Mouse (Mus musculus) thymus, postnatal 0 days (tissue): Measurements from ENCODE around the gene Tmem115. TPM values are rescaled to one million over a fixed set of nuclear protein-coding genes. Genes with fewer than 3 reads are reported as not detected.

ENCODE experiments used
- DNase-seq: peaks from one replicate; pipeline ENCODE4 v3.0.0-alpha.2; 2015; ENCODE audit warnings: low spot score
- polyA plus RNA-seq: library from polyadenylated mRNA; unstranded; fragments of >200 nt; fragmentation: Nextera tagmentation; extraction: Ambion mirVana; gene quantifications from 2 replicates; pipeline ENCODE4 v1.2.1, GENCODE M21; 2015

Gene Tmem115
- polyA plus RNA-seq, 1 experiment from 2014 or later, result 37.1 TPM

DNA sequence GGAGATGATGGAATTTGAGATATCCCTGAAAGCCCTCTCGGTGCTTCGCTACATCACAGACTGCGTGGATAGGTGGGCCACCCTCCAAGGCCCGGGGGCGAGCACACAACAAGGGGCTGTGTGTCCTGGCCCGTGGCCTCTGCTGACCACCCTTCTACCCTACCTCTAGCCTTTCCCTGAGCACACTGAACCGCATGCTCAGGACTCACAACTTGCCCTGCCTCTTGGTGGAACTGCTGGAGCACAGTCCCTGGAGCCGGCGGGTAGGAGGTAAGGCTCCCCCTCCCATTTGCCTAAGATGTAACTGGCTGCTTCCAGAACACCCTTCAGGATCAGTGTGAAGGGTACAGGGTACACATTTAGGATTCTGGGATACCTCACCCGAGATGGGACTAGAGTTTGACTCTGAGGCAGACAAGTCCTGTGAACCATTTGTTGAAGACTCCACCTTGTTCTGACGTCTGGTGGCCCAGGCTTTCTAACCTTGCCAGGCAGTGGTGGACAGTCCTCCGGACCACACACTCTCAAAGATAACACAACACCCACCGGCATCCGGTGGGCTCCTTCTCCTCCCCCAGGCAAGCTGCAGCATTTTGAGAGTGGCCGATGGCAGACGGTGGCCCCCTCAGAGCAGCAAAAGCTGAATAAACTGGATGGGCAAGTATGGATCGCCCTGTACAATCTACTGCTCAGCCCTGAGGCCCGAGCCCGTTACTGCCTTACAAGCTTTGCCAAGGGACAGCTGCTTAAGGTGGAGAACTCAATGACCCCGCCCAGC lies 15.7 kb downstream of the Tmem115 start:
- DNase-seq, result no peak

DNA sequence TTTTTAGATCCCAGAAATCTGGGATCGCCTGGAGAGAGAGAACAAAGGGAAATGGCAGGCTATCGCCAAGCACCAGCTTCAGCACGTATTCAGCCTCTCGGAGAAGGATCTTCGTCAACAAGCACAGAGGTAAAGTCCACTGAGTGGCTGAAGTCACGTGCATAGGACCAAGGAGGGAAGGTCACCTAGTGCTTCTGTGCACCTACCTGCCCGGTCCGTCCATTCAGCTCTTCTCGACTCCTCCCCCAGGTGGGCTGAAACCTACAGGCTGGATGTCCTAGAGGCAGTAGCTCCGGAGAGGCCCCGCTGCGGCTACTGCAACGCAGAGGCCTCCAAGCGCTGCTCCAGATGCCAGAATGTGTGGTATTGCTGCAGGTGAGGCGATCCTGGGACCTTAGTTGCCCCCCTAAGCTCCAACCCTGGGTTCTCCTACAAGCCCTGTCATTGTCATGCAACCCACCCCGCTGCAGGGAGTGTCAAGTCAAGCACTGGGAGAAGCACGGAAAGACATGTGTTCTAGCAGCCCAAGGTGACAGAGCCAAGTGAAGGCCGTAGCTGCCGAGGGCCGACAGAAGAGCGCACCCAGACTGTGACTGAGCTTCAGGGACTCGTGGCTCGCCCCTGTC lies 16.9 kb downstream of the Tmem115 start:
- DNase-seq, result no peak

DNA sequence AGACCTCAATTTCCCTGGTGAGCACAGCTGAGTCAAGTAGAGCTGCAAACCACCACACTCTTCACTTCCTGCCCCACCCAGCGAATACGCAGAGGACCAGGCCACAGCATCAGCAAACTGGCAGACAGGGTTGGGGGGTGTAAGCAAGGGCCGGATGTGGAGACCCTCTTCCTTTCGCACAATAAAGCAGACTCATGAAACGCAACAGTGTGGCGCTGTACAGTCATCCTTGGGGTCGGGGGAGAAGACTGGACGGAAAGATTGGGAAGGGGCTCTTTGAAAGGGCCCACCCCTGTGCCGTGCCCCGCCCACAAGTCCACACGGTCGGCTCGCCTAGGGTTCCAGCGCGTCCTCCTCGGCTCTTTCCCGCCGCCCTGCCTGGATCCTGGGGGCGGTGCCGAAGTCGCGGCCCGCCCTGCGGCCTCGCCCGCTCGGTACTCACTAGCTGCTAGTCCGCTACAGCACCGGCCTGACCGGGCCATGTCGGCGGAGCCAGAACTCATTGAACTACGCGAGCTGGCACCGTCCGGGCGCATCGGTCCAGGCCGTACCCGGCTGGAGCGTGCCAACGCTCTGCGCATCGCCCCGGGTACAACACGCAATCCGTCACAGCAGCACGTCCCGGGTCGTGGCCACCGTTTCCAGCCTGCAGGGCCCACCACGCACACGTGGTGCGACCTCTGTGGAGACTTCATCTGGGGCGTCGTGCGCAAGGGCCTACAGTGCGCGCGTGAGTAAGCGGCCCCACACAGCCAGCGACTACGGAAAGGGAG lies 17.6 kb downstream of the Tmem115 start, which contains the start of gene Rassf1:
Rassf1 (plus strand) TSS at position 439 of the 773 bp plus-strand sequence.
- peak; percentile 88 for DNase-seq

DNA sequence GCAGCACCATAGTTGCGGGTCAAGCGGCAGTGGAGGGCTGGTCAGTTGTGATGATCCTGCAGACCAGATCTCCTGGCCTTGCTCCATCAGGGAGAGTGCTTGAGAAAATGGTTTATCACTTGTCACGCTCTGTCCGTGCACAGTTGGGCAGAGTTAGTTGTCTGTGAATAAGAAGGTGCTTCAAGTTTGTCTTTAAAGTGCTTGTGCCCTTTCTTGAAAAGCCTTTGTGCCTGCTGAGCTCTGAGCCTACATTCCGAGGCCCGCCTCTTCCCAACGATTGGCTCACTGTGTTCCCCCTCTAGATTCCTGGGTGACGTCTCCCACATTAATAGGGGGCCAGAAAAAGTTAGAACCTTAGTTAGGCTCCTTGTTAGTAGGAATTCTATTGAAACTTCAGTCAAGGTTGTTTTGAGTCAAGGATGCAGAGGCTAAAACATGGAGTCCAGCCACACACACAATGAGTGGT lies 18.2 kb downstream of the Tmem115 start:
- no peak for DNase-seq

DNA sequence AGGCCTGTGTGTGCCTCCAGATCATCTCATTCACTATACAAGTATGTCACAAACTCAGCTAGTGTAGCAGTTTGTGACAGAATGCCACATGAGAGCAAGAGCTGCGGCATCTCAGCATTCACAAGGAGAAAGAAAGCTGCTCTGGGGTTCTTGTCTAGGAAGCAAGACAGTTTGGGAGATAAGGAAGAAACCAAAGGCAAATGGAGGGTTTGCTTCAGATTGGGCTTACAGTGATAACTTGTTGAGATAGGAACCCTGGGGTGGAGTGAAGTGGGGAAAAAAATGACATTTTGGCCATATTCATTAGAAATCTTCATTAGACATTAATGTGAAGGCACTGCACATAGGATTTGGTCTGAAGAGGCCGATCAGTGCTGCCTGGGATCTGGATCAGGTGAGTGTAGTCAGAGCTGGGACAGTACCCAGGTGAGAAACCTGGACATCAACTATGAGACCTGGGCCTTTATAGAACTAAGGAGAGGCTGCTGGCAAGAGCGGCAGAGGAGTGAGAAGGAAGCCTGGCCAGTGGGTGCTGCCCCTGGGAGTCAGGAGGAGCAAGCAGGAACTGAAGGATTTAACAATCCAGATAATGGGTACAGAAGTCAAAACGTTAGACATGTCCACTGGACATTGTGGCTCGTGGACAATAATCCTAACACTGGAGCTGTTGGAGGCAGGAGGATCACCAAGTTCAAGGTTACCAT lies 19.1 kb downstream of the Tmem115 start:
- no peak for DNase-seq

DNA sequence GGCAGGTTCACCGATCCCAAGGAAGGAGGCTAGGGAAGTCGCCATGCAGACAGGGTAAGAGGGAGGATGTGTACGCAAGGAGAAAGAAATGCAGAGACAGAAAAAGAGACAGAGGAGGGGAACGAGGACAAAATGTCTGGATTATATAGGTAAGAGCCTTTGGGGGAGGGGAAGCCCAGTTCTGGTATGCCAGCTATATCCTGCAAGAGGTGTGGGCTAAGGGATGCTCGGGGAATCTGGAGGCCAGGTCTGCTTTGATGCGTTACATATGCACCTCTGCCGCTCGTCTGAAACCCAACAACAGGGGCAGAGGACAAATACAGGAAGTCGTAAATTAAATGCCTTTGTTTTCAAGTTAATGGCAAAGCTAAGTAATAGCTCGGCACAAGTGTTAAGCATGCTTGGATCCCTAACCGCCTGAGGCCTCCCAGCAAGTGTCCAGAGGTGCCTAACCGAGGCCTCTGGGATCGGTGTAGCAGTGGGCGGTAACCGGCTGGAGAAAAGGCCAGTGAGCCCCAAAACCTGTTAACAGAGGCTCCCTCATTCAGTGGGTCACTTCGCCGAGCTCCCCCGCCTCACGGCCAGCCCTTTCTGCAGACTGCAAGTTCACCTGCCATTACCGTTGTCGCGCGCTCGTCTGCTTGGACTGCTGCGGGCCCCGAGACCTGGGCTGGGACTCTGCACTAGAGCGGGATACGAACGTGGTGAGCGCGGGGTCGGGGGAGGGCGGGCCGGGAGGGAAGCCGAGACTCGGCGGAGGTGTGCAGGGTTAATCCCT lies 20.0 kb downstream of the Tmem115 start:
- peak; percentile 44 for DNase-seq

DNA sequence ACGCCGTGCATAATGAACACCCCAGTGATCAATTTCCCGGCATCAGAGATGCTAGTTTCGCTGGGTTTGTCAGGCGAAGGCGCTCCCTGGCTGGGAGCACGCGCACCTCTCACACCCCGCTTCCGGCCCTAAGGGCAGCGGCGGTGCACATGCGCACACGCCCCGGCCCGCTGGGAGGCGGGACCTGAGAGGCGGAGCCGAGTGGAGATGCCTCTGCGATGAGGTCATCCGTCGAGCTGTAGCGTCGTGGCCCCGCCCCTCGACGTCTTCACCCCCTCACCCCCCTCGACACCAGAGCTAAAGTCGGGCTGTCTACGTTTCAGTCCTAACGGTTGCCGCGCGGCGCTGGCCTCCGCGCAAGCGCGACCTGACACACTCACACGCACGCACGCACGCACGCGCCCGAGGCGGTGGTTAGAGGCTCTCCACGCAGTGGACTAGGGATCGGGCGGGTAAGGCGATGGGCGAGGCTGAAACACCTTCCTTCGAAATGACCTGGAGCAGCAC lies 20.6 kb downstream of the Tmem115 start:
- DNase-seq, result peak; percentile 99

DNA sequence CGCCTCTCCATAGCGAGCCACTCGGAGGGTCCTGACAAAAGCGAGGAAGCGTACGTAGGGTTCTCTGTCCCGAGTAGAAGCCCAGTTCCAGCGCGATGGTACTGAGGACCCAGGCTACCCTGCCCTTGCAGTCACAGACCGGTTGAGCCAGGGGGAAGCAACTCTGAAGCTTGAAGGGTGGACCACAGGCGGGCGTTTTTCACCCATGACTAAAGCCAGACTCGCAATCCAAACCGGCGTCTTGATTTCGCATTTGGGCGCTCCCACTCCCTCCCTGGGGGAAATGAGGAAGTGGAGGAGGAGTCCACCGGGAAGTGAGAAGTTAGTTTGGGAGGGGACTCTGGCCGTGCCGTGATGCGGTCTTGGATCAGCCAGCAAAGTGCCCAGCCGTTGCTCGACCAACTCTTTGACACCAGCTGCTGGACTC lies 21.3 kb downstream of the Tmem115 start:
- DNase-seq, result no peak

DNA sequence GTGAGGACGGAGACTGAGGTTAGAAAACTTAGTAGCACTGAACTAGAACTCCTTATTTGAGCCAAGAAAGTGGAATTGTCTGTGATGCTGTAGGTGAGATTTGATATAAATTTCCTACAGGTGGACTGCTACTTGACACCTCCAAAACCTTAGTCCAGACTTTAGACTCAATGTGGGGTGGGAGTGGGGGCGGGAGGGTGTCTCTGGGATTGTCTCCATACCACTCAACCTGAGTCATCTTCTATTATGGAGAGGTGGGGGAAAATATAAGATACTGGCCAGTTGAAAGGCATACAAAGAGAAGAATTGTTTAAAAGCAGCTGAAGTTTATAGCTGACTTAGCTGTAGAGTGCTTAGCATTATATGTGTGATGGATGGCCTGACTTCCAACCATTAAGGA lies 22.0 kb downstream of the Tmem115 start:
- DNase-seq, result no peak

DNA sequence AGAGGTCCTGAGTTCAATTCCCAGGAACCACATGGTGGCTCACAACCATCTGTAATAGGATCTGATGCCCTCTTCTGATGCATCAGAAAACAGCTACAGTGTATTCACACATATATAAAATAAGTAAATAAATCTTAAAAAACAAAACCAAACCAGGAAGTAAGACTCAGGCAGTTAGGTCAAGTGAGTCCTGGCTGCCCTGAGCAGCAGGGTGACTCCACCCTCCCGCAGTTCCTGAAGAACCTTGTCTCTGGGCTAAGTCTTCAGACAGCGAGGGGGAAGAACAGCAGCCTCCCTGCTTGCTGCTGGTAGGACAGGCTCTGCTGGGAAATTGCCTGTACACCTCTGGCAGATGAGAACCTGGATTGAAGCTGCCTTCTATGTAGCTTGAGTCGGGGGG lies 22.6 kb downstream of the Tmem115 start:
- no peak for DNase-seq

DNA sequence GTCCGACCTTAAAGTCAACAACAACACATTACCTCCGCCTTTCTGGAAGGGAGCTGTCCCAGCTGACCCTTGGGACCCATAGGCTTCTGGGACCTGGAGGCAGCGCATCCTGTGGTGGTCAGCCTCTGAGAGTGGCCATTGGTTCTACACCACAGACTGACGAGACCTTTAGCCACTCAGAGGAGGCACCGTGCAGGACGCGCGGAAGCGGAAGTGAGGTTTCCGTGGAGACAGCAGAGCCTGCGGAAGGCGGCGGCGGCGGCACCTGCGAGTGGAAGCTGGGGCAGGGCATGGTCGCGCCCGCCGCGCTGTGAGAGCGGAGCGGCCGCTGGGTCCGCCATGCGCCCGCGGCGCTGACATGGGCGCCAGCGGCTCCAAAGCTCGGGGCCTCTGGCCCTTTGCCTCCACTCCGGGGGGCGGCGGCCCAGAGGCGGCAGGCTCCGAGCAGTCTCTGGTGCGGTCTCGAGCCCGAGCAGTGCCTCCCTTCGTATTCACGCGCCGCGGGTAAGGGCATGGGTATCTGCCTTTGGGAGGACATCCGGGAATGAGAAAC lies 29.4 kb downstream of the Tmem115 start, which contains the start of gene Tusc2:
Tusc2 (plus strand) TSS at position 227 of the 553 bp plus-strand sequence.
- peak; percentile 92 for DNase-seq

DNA sequence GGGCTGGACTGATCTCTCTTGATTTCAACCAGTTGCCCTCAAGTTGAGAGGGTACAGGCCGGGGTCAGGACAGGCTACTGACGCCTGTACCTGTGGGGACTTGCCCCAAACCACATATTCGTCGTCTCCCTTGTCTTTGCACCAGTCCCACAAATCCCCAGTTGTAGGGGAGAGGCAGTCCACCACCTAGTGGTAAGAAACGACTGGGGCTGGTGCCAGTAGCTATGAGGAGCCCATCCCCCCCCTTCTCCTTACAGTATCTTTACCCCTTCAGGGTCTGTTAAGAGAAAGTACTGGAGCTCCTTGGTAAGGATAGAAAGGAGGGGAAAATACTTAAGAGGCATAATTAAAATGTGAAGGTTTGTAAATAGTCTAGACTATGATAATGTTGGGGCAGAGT lies 31.8 kb downstream of the Tmem115 start:
- DNase-seq, result peak; percentile 44

DNA sequence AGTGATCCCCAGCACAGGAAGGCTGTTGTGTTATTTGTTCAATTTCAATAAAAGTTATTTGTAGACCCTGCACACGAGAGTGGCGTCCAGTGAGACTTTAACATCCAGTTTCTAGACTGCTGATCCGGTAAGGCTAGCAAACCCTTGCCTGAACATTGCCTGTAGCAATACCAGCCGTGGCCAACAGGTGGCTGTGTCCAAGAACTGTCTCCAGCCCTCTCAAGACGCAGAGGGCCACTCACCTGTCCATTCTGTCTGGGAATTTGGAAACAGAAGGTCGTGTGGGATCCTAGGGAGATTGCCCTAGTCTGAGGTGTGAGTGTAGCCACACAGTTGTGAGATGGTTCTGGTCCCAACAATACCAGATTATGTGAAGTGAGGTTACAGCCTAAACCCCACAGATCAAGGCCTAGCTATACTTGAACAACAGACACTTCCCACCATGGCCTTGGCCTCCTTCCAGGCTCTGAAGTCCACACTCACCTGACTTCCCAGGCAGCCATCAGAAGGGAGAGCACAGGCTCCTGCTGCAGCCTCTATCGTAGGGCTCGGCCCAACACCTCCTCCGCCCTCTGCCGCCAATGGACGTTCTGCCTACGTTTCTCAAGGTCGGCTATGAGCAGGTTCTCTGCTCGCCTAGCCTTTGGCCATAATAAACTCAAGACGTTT lies 32.4 kb downstream of the Tmem115 start:
- DNase-seq, result peak; percentile 69

DNA sequence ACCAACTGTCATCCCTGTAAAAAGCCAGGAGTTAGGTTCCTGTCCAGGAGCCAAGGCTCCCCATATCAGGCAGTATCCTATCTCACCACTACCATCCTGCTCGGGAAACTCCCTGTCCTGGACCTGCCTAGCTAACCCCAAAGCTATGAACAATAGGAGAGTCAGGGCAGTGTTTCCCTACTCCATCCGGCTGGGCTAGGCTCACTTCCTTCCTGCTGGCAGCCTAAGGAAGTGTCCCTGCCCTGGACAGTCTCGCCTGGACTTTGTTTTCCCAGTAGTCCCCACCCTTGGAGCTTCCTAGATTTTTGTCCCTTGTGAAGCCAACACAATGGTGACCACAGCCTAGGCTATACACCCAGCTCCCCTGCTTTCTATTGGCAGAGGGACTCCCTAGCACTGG lies 33.1 kb downstream of the Tmem115 start:
- no peak for DNase-seq

DNA sequence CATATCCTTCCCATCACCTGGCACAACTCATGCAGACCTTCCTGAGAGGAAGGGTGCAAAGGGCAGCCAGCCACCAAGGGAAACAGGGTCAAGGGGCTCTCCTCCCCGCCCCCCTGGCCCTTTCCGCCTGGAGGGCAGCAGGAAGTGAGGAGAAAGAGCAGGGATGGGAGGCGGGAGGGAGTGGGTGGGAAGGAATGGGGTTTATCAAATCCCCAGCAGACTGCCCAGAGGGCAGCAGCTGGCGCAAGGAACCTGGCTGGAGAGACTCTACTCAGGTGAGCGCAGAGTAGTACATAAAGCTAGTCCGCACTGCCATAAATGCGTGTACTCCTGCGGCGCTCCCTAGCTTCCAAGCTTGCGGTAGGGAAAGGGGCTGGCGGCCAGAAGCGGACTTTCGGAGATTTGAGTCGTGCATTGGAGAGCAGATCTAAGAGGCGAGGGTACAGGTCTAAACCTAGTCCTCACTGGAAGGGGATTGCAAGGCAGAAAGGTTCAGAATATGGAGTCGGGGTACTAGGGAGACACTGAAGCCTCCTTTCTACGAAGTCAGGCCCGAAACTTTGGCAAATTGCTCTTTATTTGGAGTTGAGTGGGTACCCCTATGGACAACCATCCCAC lies 34.1 kb downstream of the Tmem115 start, which contains the start of gene Hyal2:
Hyal2 (plus strand) TSS at position 244 of the 618 bp plus-strand sequence.
- no peak for DNase-seq

DNA sequence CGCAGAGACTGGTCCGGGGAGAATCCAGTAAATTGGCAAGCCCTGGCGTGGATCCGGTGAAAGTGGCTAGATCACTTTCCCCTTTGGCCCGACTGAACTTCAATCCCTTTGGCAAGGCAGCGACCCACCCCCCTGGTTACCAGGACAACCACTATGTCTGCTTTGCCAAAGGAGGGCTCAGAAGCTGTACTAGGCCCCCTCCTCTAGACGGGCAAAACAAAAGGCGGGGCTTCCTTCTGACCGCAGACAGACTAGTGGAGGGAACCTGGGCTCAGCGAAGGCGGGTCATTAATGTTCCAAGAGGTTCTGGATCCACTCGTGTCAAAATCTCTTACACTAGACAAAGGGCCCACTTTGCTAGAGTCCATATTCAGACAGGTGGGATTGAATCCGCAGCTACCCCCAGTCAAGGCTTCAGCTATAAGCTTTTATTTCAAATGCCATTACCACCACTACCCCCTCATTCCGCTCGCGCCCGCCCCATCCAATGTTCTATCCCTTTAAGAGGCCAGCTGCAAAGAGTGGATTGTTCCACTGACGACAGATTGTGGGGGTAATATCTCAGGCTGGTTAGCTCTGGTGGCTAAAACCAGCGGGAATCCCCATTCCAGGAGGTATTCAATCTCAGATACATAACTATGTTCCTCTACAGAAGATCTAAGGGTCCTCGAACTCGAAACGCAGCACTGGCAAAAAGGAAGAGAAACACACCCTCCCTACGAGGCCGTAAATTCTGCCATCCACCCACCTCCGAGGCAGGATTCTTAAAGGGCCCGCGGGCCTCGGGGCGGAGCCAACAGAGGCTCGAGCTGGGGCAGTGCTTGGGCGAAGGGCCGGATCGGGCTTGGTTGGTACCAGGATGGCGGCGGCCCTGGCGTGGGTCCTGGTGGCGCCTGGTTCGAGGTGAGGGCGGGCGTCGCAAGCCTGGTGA lies 34.9 kb downstream of the Tmem115 start:
- DNase-seq, result peak; percentile 84

DNA sequence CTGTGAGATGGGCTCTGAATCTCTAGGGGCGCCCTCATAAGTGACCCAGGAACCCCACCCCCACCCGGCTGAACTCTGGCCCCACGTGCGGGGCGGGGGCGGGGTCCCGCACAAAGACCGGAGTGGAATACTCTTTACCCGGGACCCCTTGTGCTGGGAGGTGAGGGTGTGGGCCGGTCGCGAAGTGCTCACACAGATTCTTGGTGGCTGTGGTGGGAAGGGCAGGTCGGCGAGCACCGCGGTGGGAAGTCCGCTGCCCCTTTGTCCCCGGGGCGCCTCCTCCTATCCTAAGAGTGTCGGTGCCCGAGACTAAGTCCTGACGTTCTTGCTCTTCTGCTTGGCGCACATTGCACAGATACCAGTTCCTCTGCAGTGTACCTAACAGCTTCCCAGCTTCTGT lies 35.5 kb downstream of the Tmem115 start:
- no peak for DNase-seq

DNA sequence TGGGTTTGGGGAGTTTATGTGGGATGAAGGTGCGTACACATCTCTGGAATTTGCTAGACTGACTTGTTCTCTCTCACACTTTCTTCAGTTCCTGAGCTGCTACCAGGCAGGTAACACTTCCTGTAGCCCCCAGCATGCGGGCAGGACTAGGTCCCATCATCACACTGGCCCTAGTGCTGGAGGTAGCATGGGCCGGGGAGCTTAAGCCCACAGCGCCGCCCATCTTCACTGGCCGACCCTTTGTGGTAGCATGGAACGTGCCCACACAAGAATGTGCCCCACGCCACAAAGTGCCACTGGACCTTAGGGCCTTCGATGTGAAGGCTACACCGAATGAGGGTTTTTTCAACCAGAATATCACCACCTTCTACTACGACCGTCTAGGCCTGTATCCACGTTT lies 36.3 kb downstream of the Tmem115 start:
- no peak for DNase-seq
